Mouse (Mus musculus) brain, embryonic 14.5 days (tissue): ENCODE data around the gene Tnfsf12.

Experiments
- CTCF ChIP-seq: fragments of 200-500 bp; IDR thresholded peaks from 2 replicates; pipeline ENCODE4 v1.5.1; 2012; ENCODE audit warnings: inconsistent platforms, mild to moderate bottlenecking, moderate library complexity, borderline replicate concordance; ENCODE audit not compliant: insufficient read depth, insufficient read length; ENCODE audit errors: extremely low read depth
- POLR2A ChIP-seq: fragments of 200-500 bp; IDR thresholded peaks from 2 replicates; pipeline ENCODE4 v1.6.1; 2012; ENCODE audit warnings: mild to moderate bottlenecking, inconsistent platforms, borderline replicate concordance; ENCODE audit not compliant: poor library complexity, insufficient read depth, insufficient read length, severe bottlenecking; ENCODE audit errors: extremely low read depth

DNA sequence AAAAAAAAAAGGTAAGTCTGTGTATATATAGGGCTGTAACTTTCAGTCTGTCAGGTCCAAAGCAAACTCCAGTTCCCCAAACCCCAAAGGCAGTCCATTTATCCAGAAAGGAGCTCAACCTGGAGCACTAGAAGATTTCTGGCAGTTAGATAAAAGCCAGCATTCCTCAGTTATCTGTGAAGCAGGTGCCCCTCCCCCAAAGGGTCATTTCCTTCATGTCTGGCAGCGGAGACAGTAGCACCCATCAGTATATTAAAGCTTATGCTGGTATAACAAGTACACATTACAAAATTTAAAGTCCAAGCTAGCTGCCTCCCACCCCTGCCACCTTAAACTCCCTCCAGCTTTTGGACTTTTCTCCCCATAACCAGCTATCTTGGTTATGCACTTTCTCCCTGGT lies 3.9 kb upstream of the Tnfsf12 start:
- TF ChIP-seq POLR2A (no peak), CTCF (no peak)
